Mouse (Mus musculus) liver, adult 2 months (tissue): ENCODE data around the gene Trabd2b. TPM values are rescaled to one million over a fixed set of nuclear protein-coding genes. Genes with fewer than 3 reads are reported as not detected.

ENCODE experiments used
- DNase-seq: peaks from one replicate; pipeline ENCODE4 v3.0.0-alpha.2; 2011; ENCODE audit warnings: low read depth, low spot score; ENCODE audit errors: extremely low read depth
- H3K27ac ChIP-seq: fragments of 200-500 bp; replicated peaks from 2 replicates; pipeline ENCODE4 v1.5.1; 2012; ENCODE audit warnings: low read depth, mild to moderate bottlenecking, control low read depth, inconsistent platforms, low read length; ENCODE audit not compliant: insufficient read depth
- H3K27me3 ChIP-seq: fragments of 200-500 bp; 2 replicates; pipeline ENCODE4 v1.6.1; 2012; ENCODE audit warnings: mild to moderate bottlenecking, moderate library complexity, low read length, inconsistent platforms; ENCODE audit not compliant: control insufficient read depth, insufficient read depth
- H3K36me3 ChIP-seq: fragments of 200-500 bp; 2 replicates; pipeline ENCODE4 v1.6.1; 2012; ENCODE audit warnings: low read length, inconsistent platforms; ENCODE audit not compliant: control insufficient read depth, insufficient read depth
- H3K4me1 ChIP-seq: fragments of 200-500 bp; 2 replicates; pipeline ENCODE4 v1.6.1; 2011; ENCODE audit warnings: low read length; ENCODE audit not compliant: control insufficient read depth, insufficient read depth
- H3K4me3 ChIP-seq: fragments of 200-500 bp; 2 replicates; pipeline ENCODE4 v1.5.1; 2011; ENCODE audit warnings: low read depth, mild to moderate bottlenecking, control low read depth, low read length, moderate library complexity; ENCODE audit not compliant: insufficient read depth
- H3K79me2 ChIP-seq: fragments of 200-500 bp; 2 replicates; pipeline ENCODE4 v1.6.1; 2012; ENCODE audit warnings: inconsistent platforms, mild to moderate bottlenecking, low read length, moderate library complexity; ENCODE audit not compliant: control insufficient read depth, insufficient read depth
- H3K9ac ChIP-seq: fragments of 200-500 bp; 2 replicates; pipeline ENCODE4 v1.6.1; 2012; ENCODE audit warnings: low read depth, mild to moderate bottlenecking, control low read depth, inconsistent platforms, low read length
- CTCF ChIP-seq: fragments of 200-500 bp; IDR thresholded peaks from 2 replicates; pipeline ENCODE4 v1.5.1; 2011; ENCODE audit warnings: low read depth, low read length, control low read depth
- POLR2A ChIP-seq: fragments of 200-500 bp; IDR thresholded peaks from 2 replicates; pipeline ENCODE4 v1.6.1; 2011; ENCODE audit warnings: low read length, control low read depth; ENCODE audit not compliant: insufficient read depth; ENCODE audit errors: extremely low read depth
- WGBS: fragments of 180-500 bp; shearing (Covaris S2); methylation state at CpG from one replicate; pipeline ENCODE4 v1.1.7; 2018; 5-methylcytosine and 5-hydroxymethylcytosine counted together
- polyA plus RNA-seq: library from polyadenylated mRNA; depleted of rRNA; stranded (reverse); fragments of >200 nt; gene quantifications from 2 replicates; pipeline ENCODE4 v1.2.3, GENCODE M21; 2012
- total RNA-seq: library from RNA; depleted of rRNA; stranded (reverse); fragments of >200 nt; gene quantifications from 2 replicates; pipeline ENCODE4 v1.2.3, GENCODE M21; 2014

The Trabd2b gene
- total and polyA plus RNA-seq, 2 experiments = 0.09 to 0.10 TPM

- WGBS = 51% methylated on average over 8 of the region's 8 CpGs
- H3K36me3 ChIP-seq = no peaks in the 10 kb centered on the region
- no peaks in the 10 kb centered on the region for H3K4me1 ChIP-seq
- H3K79me2 ChIP-seq = no peaks in the 10 kb centered on the region
- H3K4me3 ChIP-seq = no peak overlapping the region
- DNase-seq = no peak
- no peak overlapping the region for H3K9ac ChIP-seq
- no peak overlapping the region for H3K27ac ChIP-seq
- TF ChIP-seq POLR2A (no peak), CTCF (no peak)
- no peaks in the 10 kb centered on the region for H3K27me3 ChIP-seq
Observed at GRCm38 (mm10) chr4:114601201-114602009, 194.9 kb downstream of the Trabd2b start.

GRCm38 (mm10) chr4:114605670-114606069 is 199.1 kb downstream of the Trabd2b start:
- Histone ChIP-seq H3K27ac (no peak overlapping the region), H3K36me3 (no peaks in the 10 kb centered on the region), H3K79me2 (no peaks in the 10 kb centered on the region), H3K4me3 (no peak overlapping the region), H3K4me1 (no peaks in the 10 kb centered on the region), H3K27me3 (no peaks in the 10 kb centered on the region), H3K9ac (no peak overlapping the region)
- WGBS = 86% methylated on average over 3 of the region's 3 CpGs
- TF ChIP-seq POLR2A (no peak), CTCF (no peak)
- no peak for DNase-seq

GRCm38 (mm10) chr4:114607873-114608272 is 201.3 kb downstream of the Trabd2b start:
- Histone ChIP-seq H3K27me3 (no peaks in the 10 kb centered on the region), H3K27ac (no peak overlapping the region), H3K4me1 (no peaks in the 10 kb centered on the region), H3K79me2 (no peaks in the 10 kb centered on the region), H3K36me3 (no peaks in the 10 kb centered on the region), H3K9ac (no peak overlapping the region), H3K4me3 (no peak overlapping the region)
- 80% methylated on average over 2 of the region's 2 CpGs for WGBS
- DNase-seq = no peak
- TF ChIP-seq CTCF = no peak
- no peak for TF ChIP-seq POLR2A

GRCm38 (mm10) chr4:114609297-114609696 is 202.8 kb downstream of the Trabd2b start:
- H3K27ac ChIP-seq = no peak overlapping the region

GRCm38 (mm10) chr4:114611166-114611929 is 204.8 kb downstream of the Trabd2b start:
- Histone ChIP-seq H3K4me3 (no peak overlapping the region), H3K4me1 (no peaks in the 10 kb centered on the region), H3K9ac (no peak overlapping the region), H3K27me3 (no peaks in the 10 kb centered on the region), H3K79me2 (no peaks in the 10 kb centered on the region), H3K27ac (no peak overlapping the region), H3K36me3 (no peaks in the 10 kb centered on the region)
- no peak for TF ChIP-seq POLR2A
- 0 out of 2 replicates have a peak, but pooled peaks have one; percentile 4 for TF ChIP-seq CTCF
- no peak for DNase-seq
- 79% methylated on average over 8 of the region's 8 CpGs for WGBS

More at GRCm38 (mm10) chr4:114609297-114609696, 202.8 kb downstream of the Trabd2b start:
- Histone ChIP-seq H3K4me3 (no peak overlapping the region), H3K4me1 (no peaks in the 10 kb centered on the region), H3K79me2 (no peaks in the 10 kb centered on the region), H3K27me3 (no peaks in the 10 kb centered on the region), H3K36me3 (no peaks in the 10 kb centered on the region), H3K9ac (no peak overlapping the region)
- no peak for TF ChIP-seq POLR2A
- TF ChIP-seq CTCF = no peak
- DNase-seq = no peak
- WGBS = 77% methylated on average over 4 of the region's 4 CpGs

- H3K36me3 ChIP-seq = no peaks in the 10 kb centered on the region
- no peaks in the 10 kb centered on the region for H3K27me3 ChIP-seq
- WGBS = 85% methylated on average over 5 of the region's 5 CpGs
- TF ChIP-seq CTCF (no peak), POLR2A (no peak)
- H3K4me3 ChIP-seq = no peak overlapping the region
- no peak overlapping the region for H3K9ac ChIP-seq
- H3K4me1 ChIP-seq = no peaks in the 10 kb centered on the region
- H3K27ac ChIP-seq = no peak overlapping the region
- DNase-seq = no peak
- no peaks in the 10 kb centered on the region for H3K79me2 ChIP-seq
Observed at GRCm38 (mm10) chr4:114612032-114612431, 205.5 kb downstream of the Trabd2b start.
